Mouse (Mus musculus) bone marrow, adult 2 months (tissue): Measurements from ENCODE around the gene Hdgf. TPM values are rescaled to one million over a fixed set of nuclear protein-coding genes. Genes with fewer than 3 reads are reported as not detected.
"Not testable (repeated sequence)": the region's sequence is repeated elsewhere in the genome, so short reads cannot be mapped to it uniquely, and the experiment has no call there.

Experiments used
- H3K27ac ChIP-seq: fragments of 200-500 bp; 2 replicates; pipeline ENCODE4 v1.5.1; 2012; ENCODE audit warnings: low read depth, mild to moderate bottlenecking, control low read depth, inconsistent platforms, low read length; ENCODE audit not compliant: control insufficient read depth, poor library complexity, insufficient read depth
- H3K4me1 ChIP-seq: fragments of 200-500 bp; 2 replicates; pipeline ENCODE4 v1.6.1; 2011; ENCODE audit warnings: low read length; ENCODE audit not compliant: control insufficient read depth, insufficient read depth
- H3K4me3 ChIP-seq: fragments of 200-500 bp; replicated peaks from 2 replicates; pipeline ENCODE3; 2011; ENCODE audit warnings: mild to moderate bottlenecking, low read depth, low read length, control low read depth; ENCODE audit not compliant: control insufficient read depth
- CTCF ChIP-seq: fragments of 200-500 bp; IDR thresholded peaks from 2 replicates; pipeline ENCODE4 v1.5.1; 2011; ENCODE audit warnings: low read length, control low read depth; ENCODE audit not compliant: control insufficient read depth, insufficient read depth
- POLR2A ChIP-seq: fragments of 200-500 bp; IDR thresholded peaks from 2 replicates; pipeline ENCODE4 v1.6.1; 2011; ENCODE audit warnings: low read depth, mild to moderate bottlenecking, control low read depth, low read length, borderline replicate concordance; ENCODE audit not compliant: control insufficient read depth
- WGBS: fragments of 180-500 bp; shearing (Covaris S2); methylation state at CpG from one replicate; pipeline ENCODE4 v1.1.7; 2018; 5-methylcytosine and 5-hydroxymethylcytosine counted together
- polyA plus RNA-seq: library from polyadenylated mRNA; stranded (reverse); fragments of >200 nt; gene quantifications from 2 replicates; pipeline ENCODE4 v1.2.4, GENCODE M21; 2011; ENCODE audit warnings: low replicate concordance; ENCODE audit not compliant: missing spikeins, insufficient read depth, insufficient read length

Hdgf gene
- polyA plus RNA-seq, result 286 and 446 TPM in 2 replicates

- H3K27ac ChIP-seq, result peak within 1 kb of the TSS; percentile 95
- H3K4me3 ChIP-seq, result peak within 1 kb of the TSS; percentile 83
- peak; percentile 68; the same call in 1 of the 2 replicates for TF ChIP-seq POLR2A
- TF ChIP-seq CTCF, result 0 out of 2 replicates have a peak, but pooled peaks have one; percentile 2
- H3K4me1 ChIP-seq, result peaks cover 9% of the 10 kb centered on the region
- under 1% methylated on average over 57 of the region's 57 CpGs for WGBS
These were observed at the start of gene Hdgf for GRCm38 (mm10) chr3:87905880-87906485. Gene Hdgf (plus strand): TSS chr3:87906321.

GRCm38 (mm10) chr3:87857666-87858065 is 48.5 kb upstream of the Hdgf start:
- TF ChIP-seq CTCF (no peak), POLR2A (no peak)
- H3K4me3 ChIP-seq, result no peak overlapping the region
- H3K4me1 ChIP-seq, result no peaks in the 10 kb centered on the region
- no peak overlapping the region for H3K27ac ChIP-seq
- WGBS, result 89% methylated on average over 8 of the region's 8 CpGs

- 22% methylated on average over 3 of the region's 3 CpGs for WGBS
- no peak overlapping the region for H3K4me3 ChIP-seq
- peak; percentile 57 for TF ChIP-seq CTCF
- TF ChIP-seq POLR2A, result no peak
- H3K27ac ChIP-seq, result no peak overlapping the region
- no peaks in the 10 kb centered on the region for H3K4me1 ChIP-seq
These were observed 46.3 kb upstream of the Hdgf start for GRCm38 (mm10) chr3:87859813-87860212.

GRCm38 (mm10) chr3:87864111-87864510 is 42.0 kb upstream of the Hdgf start:
- not testable (repeated sequence) for H3K4me1 ChIP-seq, H3K27ac ChIP-seq, H3K4me3 ChIP-seq
- 83% methylated on average over 4 of the region's 4 CpGs for WGBS

GRCm38 (mm10) chr3:87877730-87878129 is 28.4 kb upstream of the Hdgf start:
- H3K4me1 ChIP-seq, result no peaks in the 10 kb centered on the region
- no peak overlapping the region for H3K4me3 ChIP-seq
- no peak overlapping the region for H3K27ac ChIP-seq
- TF ChIP-seq POLR2A (no peak), CTCF (no peak)
- WGBS, result 94% methylated on average over 4 of the region's 4 CpGs

- Histone ChIP-seq H3K4me1 (peaks cover 1% of the 10 kb centered on the region; the same call in 1 of the 2 replicates), H3K4me3 (peak overlapping the region; percentile 85), H3K27ac (no peak overlapping the region)
- 2% methylated on average over 3 of the region's 3 CpGs for WGBS
- TF ChIP-seq POLR2A, result no peak
- no peak for TF ChIP-seq CTCF
These were observed 21.8 kb upstream of the Hdgf start for GRCm38 (mm10) chr3:87884291-87884690.

GRCm38 (mm10) chr3:87884708-87885251 is 21.3 kb upstream of the Hdgf start:
- Histone ChIP-seq H3K27ac (peak overlapping the region; percentile 87), H3K4me1 (peaks cover 1% of the 10 kb centered on the region; the same call in 1 of the 2 replicates), H3K4me3 (peak overlapping the region; percentile 87)
- 1% methylated on average over 24 of the region's 28 CpGs for WGBS
- TF ChIP-seq POLR2A (0 out of 2 replicates have a peak, but pooled peaks have one; percentile 8), CTCF (no peak)

GRCm38 (mm10) chr3:87885281-87886003 is 20.7 kb upstream of the Hdgf start, which contains the start of gene Prcc:
Gene Prcc (minus strand): TSS chr3:87885608.
- WGBS, result under 1% methylated on average over 33 of the region's 33 CpGs

GRCm38 (mm10) chr3:87886004-87886365 is 20.1 kb upstream of the Hdgf start:
- H3K4me1 ChIP-seq, result peaks cover 1% of the 10 kb centered on the region; the same call in 1 of the 2 replicates
- no peak overlapping the region for H3K27ac ChIP-seq
- TF ChIP-seq CTCF (no peak), POLR2A (no peak)
- 8% methylated on average over 10 of the region's 10 CpGs for WGBS
- H3K4me3 ChIP-seq, result peak overlapping the region; percentile 80

More at GRCm38 (mm10) chr3:87885281-87886003, 20.7 kb upstream of the Hdgf start, which contains the start of gene Prcc:
- Histone ChIP-seq H3K27ac (peak within 1 kb of the TSS; percentile 87), H3K4me1 (peaks cover 1% of the 10 kb centered on the region; the same call in 1 of the 2 replicates), H3K4me3 (peak within 1 kb of the TSS; percentile 87)
- no peak for TF ChIP-seq CTCF
- no peak; the same call in 1 of the 2 replicates for TF ChIP-seq POLR2A
